Mouse (Mus musculus): Measurements from ENCODE around the gene Opn4. TPM values are rescaled to one million over a fixed set of nuclear protein-coding genes. Genes with fewer than 3 reads are reported as not detected.

Gene Opn4
- not detected in 3 replicates for total RNA-seq (2017)

DNA sequence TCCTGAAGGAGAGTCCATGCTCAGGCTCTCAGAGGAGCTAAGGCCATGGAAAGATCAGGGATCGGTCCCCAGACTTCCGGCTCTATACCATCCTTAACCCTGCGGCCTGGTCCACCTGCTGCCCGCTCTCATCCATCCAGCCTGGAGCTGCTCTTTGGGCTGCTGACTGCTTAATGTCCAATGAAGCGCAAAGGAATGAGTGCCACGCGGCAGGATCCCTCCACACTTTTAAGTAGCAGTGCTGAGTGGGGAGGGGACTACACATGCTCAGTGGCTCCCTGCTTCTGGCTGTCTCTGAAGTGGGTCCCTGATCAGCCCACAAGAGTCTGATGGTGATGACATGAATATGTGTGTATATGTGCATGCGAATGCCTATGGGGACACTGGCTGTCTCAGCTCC lies at the start of gene Opn4:
TSS of gene Opn4 (minus strand) at position 202 of the 400 bp plus-strand sequence.
- ATAC-seq (replicated peaks; ENCODE audit: insufficient number of reproducible peaks, low FRiP score, low TSS enrichment, poor library complexity, severe bottlenecking), result no peak

DNA sequence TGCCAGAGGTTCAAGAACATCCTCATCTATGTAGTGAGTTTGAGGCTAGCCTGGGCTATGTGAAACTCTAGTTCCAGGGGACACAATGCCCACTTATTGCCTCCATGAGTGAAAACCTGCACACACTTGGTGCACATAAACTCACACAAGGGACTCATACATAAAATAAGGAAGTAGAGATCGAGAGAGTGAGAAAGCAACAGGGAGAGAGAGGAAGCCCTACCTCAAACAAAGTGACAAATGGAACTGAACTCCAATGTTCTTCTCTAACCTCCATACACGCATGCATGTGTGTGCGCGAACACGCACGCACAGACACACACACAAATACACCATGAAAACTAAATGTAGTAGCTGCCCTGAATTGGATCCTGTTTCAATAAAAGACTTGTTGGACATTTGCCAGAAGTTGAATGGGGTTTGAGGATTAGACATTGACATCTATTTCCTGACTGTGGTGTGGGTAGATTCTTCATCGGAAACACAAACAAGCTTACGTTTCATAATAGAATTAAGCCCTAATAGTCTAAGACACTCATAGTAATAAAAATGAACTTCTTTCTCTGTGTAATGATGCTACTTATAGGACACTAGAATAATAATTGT lies 48.0 kb upstream of the Opn4 start:
- ATAC-seq (replicated peaks; ENCODE audit: insufficient number of reproducible peaks, low FRiP score, low TSS enrichment, poor library complexity, severe bottlenecking), result no peak

DNA sequence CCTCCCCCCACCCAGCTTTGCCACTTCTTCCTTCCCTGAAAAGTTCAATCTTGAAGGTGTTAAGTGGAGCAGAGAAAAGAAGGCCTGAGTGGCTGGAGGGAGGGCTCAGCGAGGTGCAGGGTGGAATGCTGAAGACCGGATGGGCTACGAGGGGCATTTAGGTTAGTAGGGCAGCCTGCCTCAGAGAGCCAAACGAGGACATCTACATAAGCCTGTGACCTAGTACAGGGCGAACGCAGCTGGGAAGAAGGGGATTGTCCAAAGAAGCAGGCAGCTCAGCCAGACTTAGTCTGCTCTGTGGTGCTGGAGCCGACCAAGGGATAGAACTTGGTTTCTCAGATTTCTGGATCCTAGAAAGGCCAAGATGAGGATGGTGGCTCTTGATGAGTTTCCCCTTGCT lies 44.2 kb upstream of the Opn4 start:
- no peak for ATAC-seq (replicated peaks; ENCODE audit: insufficient number of reproducible peaks, low FRiP score, low TSS enrichment, poor library complexity, severe bottlenecking)

DNA sequence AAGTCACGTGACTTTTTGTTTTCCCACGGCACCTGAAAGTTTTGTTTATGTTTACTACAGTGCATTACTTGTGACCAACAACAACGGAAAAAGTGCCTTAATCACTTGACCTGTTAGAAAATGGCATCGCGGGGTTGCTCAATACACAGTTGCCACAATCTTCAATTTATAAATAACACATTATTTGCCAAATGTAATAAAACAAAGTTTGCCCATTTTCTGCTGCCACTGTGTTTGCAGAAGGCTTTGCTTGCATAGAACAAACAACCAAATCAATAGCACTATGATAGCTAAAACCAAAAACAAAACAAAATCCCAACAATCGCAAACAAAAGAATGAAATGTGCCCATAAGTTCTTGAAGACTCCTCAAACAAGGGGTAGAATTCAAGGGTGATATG lies 35.8 kb upstream of the Opn4 start:
- no peak for ATAC-seq (replicated peaks; ENCODE audit: insufficient number of reproducible peaks, low FRiP score, low TSS enrichment, poor library complexity, severe bottlenecking)

DNA sequence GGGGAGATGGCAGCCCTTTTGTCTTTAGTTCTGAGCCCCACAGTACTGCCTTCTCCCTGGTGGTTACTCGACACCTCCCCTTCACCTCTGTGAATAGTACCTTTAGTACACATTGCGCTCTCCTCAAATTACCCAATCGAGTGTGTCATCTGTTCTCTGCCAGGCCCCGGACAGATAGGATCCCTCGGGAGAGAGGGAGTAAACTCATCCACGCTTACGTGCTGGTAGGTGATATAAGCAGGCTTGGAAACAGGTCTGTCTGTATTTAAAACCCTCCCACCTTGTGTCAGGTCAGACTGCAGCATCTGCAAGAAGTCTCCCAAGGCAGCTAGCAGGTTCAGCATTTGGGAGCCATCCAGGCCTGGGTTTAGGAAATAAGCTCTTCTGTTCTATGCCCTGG lies 35.2 kb upstream of the Opn4 start:
- no peak for ATAC-seq (replicated peaks; ENCODE audit: insufficient number of reproducible peaks, low FRiP score, low TSS enrichment, poor library complexity, severe bottlenecking)

DNA sequence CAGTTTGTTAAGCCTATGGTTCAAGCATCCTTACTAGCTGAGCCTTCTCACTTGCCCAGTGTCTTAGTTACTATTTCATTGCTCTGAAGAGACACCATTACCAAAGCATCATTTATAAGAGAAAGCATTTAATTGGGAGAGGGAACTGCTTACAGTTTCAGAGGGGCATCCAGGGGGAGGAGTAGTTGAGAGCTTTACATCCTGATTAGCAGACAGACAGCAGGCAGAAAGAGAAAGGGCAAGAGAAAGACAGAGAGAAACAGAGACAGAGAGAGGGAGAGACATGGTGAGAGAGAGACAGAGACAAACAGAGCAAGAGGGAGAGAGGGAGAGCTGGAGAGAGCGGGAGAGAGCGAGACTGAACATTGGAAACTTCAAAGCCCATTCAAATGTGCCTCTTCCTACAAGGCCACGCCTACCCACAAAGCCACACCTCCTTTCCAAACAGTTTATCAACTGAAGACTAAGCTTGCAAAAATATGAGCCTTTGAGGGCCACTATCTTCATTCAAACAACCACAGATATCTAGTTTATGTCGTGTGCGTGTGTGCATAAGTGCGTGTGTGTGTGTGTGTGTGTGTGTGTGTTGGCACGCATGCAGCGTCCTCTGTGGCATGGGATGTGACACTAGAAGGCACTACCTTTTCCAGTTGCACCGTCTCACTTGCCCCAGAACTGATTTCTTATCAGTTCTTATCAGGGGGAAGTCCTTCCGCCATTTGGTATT lies 32.9 kb upstream of the Opn4 start:
- ATAC-seq (replicated peaks; ENCODE audit: insufficient number of reproducible peaks, low FRiP score, low TSS enrichment, poor library complexity, severe bottlenecking), result no peak

DNA sequence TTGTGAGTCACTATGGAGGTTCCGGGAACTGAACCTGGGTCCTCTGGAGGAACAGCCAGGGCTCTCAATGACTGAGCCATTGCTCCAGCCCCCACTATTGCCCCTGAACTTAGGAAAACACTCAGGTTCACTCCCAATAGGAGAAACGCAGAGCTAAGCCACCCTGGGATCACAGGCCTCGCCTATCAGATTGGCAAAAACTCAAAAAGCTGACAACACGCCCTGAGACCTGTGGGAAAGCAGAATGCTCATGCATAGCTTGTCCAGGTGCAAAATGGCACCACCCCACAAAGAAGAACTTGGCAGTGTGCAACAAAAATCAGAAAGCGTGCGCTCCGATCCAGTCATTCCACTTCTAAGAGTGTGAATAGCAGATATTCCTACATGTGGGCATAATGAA lies 26.9 kb upstream of the Opn4 start:
- no peak for ATAC-seq (replicated peaks; ENCODE audit: insufficient number of reproducible peaks, low FRiP score, low TSS enrichment, poor library complexity, severe bottlenecking)

DNA sequence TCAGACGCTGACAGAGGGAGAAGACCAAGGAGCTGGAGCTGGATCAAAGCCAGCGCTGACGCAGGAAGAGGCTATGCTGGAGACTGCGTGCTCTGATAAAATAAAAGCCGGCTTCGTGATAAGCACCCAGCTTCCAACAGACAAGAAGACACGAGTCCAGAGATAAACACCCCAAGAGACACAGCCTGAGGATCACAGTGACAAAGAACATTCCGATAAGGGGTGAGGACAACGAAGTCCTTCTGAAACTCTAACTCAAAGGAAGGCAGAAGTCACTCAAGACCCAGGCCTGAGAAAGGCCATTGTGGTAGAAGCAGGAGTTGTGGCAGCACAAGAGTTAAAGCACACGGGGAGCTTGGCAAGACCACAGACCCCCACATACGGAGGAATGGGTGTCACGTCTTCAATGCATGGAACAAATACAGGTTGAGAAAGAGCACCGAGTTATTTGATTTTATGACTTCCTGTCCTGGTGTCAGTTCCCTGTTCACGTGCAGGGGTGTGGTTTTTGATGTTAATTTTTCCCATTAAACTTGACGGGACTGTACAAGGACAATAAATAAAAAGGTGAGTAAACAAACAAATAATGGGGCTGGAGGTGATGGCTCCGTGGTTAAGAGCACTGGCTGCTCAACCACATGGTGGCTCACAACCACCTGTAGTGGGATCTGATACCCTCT lies 23.7 kb upstream of the Opn4 start:
- ATAC-seq (replicated peaks; ENCODE audit: insufficient number of reproducible peaks, low FRiP score, low TSS enrichment, poor library complexity, severe bottlenecking), result no peak

DNA sequence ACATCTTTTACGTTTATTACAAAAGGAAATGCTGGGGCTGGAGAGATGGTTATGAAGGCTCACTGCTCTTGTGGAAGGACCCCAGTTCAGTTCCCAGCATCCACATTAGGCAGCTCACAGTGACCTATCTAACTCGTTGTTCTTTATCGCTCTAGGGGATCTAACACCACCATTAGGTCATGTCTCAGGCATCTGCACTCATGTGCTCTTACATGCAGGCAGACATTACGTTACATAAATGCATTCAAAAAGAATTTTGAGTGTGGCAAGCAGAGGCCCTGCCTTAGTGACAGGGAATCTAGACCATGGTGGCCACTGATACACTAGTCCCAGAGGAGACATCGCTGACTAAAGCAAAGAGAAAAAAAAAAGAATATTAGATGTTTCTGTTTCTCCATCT lies 23.1 kb upstream of the Opn4 start:
- no peak for ATAC-seq (replicated peaks; ENCODE audit: insufficient number of reproducible peaks, low FRiP score, low TSS enrichment, poor library complexity, severe bottlenecking)

DNA sequence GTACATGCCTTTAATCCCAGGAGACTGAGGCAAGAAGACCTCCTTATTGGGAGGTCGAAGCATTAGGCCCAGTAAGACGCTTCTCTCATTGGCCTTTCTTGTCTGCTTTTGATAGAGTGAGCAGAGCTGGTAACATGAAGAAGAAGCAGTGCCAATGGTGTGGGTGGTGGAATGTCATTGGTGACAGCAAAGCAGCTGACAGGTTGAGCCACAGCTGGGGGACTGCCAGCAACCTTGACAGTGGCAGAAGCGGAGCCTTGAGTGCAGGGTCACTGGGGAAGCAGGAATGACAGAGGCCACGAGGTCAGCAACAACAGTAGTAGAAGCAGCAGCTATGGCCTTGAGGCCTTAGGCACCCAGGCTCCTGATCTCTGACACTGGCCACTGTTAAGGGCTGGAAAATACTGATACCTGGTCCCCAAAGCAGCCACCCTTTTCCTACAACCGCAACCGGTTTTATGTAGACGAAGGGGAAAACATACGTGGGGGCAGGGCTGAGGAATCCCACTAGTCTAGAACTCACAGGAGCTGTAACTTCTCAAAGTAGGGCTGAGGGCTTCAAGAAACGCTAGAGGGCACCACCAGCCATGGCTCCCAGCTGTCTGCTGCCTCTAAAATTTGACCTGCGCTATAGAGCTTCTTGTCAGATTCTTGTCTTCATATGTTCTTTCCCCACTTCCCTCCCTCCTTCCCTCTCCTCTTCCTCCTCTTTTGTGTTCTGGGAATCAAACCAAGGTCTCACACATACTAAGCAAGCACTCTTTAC lies 20.9 kb upstream of the Opn4 start:
- ATAC-seq (replicated peaks; ENCODE audit: insufficient number of reproducible peaks, low FRiP score, low TSS enrichment, poor library complexity, severe bottlenecking), result no peak

DNA sequence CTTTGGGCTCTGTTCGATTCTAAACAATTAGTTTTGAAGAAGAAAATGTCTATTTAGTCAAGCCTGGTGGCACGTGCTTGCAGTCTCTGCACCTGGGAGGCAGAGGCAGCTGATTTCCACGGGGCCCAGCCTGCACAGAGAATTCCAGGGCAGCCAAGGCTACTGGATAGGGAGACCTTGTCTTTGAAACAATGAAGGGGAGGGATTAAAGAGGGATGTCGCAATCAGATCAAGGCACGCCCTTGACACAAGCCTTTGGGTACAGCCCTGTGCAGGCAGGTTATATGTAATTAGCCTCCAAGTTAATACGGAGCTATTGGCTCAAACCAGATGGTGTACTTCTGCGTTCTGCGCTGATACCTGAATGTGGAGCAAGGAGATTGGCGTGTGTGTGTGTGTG lies 18.9 kb upstream of the Opn4 start:
- no peak for ATAC-seq (replicated peaks; ENCODE audit: insufficient number of reproducible peaks, low FRiP score, low TSS enrichment, poor library complexity, severe bottlenecking)

DNA sequence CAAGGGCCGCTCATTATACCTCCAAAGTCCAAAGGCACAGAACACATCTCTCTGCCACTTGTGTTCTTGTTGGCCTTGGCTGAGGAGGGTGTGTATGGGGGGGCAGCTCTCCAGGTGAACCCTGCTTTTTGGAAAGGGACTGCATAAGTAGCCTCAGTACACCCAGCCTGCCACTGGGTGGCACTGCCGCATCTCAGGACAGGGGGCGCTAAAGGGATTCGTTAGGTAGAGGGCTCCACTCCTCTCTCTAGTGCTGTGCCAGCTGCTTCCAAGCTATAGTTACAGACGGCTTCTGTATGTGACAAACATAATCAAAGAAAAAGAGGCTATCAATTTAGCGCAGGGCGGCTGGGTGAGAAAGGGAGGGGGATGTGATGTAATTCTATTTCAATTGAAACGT lies 16.9 kb upstream of the Opn4 start:
- ATAC-seq (replicated peaks; ENCODE audit: insufficient number of reproducible peaks, low FRiP score, low TSS enrichment, poor library complexity, severe bottlenecking), result peak; percentile 66

DNA sequence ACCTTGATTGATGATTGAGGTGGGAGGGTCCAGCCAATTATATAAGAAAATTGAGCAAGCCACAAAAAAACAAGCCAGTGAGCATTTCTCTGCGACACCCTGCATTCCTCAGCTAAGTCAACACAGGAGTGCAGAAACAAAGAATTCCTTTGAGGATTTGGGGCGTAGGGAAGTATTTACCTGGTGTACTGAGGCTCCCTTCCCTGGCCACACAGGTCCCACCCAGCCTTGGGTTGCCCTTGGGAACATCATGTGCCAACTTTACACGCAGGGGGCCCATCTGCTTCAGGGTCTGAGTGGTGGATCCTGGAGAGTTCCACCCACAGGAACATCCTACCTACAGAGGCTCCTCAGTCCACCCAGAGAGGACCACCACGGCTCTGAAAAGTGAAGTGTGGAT lies 15.7 kb upstream of the Opn4 start:
- ATAC-seq (replicated peaks; ENCODE audit: insufficient number of reproducible peaks, low FRiP score, low TSS enrichment, poor library complexity, severe bottlenecking), result no peak

DNA sequence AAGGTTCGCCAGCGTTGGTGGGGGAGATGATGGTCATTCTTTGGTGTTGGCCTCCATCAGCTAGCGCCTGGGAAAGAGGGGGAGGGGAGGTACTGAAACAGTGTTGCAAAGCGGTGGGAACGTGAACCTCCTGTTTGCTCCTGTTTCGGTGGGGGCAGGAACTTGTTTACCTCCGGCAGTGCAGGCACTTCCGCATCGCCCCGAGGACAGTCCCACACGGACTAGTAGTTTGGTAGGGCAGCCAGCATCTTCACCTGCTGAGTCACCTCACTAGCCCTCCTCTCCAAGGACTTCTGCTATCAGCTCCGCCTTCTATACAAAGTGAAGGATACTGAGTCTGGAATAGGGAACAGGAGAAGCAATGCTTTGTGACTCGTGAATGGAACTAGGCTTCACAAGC lies 15.1 kb upstream of the Opn4 start:
- no peak for ATAC-seq (replicated peaks; ENCODE audit: insufficient number of reproducible peaks, low FRiP score, low TSS enrichment, poor library complexity, severe bottlenecking)

DNA sequence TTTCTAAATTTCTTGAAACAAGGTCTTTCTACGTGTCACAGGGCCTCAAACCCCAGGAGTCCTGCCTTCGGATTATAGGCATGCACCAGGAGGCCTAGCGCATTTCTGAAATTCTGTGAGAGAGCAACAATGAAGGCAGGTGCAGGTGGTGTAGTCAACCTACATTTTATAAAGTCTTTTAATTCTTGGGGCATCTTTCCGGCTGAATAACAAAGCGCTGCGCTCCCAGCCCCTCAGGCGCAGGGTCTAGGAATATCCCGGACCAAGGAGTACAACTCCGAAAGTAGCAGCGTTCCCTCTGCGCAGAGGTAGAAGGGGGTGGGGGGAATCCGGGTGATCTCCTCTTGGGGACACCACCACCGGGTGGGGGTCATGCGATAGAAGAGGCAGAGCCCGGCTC lies 14.6 kb upstream of the Opn4 start:
- no peak for ATAC-seq (replicated peaks; ENCODE audit: insufficient number of reproducible peaks, low FRiP score, low TSS enrichment, poor library complexity, severe bottlenecking)

DNA sequence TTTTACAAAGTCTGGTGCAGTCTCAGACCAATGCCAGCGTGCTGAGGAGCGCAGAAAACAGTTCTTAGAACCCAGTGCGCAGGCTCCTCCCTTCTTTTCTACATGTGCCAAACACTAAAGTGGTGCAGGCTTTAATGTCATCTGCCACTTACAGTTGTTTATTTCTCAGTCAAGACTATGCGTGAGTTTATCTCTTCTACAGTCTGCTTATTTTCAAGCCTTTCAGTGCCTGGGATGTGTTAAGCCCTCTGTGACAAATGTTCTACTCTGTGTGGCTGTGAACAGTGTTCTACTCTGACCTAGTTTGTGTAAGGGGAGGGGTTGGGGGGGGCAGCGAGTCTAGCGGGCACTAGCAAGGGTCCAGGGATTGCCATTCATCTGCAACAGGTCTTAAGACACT lies 13.6 kb upstream of the Opn4 start:
- no peak for ATAC-seq (replicated peaks; ENCODE audit: insufficient number of reproducible peaks, low FRiP score, low TSS enrichment, poor library complexity, severe bottlenecking)

DNA sequence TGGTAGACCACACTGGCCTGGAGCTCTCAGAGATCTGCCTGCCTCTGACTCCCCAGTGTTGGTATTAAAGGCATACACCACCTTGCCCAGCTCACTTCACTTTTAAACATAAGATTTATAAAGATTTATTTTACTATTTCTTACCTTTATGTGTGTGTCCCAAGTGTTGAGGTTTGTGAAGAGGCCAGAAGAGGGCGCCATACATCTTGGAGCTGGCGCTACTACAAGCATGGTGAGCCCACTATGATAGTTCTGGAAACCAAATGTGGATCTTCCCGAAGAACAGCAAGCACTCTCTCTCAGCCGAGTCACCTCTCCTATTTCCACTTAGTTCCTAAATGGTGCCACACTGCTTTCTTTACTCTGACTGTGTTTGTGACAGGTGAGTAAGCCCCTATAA lies 12.3 kb upstream of the Opn4 start:
- ATAC-seq (replicated peaks; ENCODE audit: insufficient number of reproducible peaks, low FRiP score, low TSS enrichment, poor library complexity, severe bottlenecking), result no peak

DNA sequence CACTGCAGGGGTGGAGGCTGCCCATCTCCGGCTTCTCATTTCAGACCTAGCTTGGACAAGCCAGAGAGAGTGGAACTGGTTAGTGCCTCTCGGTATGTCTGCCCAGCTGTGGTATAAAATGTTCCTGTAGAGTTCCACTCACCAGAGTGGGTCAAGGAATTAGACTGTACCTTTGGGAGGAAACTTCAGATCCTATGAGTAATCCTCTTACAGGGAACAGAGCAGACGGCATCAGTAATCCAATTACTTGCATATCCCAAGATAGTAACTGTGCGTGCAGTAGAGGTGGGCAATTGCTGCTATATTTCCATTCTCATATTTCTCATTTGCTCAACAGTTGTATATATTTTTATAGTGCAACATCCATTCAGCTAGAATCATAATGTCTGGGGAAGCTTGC lies 11.6 kb upstream of the Opn4 start:
- ATAC-seq (replicated peaks; ENCODE audit: insufficient number of reproducible peaks, low FRiP score, low TSS enrichment, poor library complexity, severe bottlenecking), result no peak

DNA sequence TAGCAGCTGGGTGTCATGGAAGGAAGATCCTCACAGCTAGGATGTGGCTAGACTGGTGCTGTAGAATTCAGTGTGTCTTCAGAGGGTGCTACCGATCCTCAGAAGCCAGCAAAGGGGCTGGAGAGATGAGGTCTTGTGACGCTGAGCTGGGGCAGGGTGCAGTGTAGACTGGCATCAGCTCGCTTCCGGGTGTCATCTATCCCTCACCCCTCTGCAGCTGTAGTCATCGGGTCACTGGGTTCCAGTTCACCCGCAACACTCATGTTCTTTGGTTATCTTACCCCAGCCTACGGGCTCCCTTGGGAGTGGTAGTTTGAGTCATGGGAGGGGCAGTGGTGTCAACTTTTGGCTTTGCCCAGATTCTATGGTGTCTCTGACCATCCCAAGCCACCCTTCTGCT lies 2.0 kb upstream of the Opn4 start:
- ATAC-seq (replicated peaks; ENCODE audit: insufficient number of reproducible peaks, low FRiP score, low TSS enrichment, poor library complexity, severe bottlenecking), result no peak

All from monocyte, adult 5-6 weeks (primary cell).